Mouse (Mus musculus): ENCODE data around the gene H2afy2. TPM values are rescaled to one million over a fixed set of nuclear protein-coding genes. Genes with fewer than 3 reads are reported as not detected.
A peak's percentile ranks its signal among the peaks of the same experiment; 100 is the strongest.

Gene H2afy2
- total RNA-seq, 2 experiments from 2014 or later: 15.6 to 17.2 TPM

GRCm38 (mm10) chr10:61694870-61695670 lies 88.9 kb downstream of the H2afy2 start, which contains the start of gene Tysnd1:
Gene Tysnd1 (plus strand): TSS chr10:61695514.
- DNase-seq (ENCODE audit: extremely low spot score in 1 of 2, low spot score in 1 of 2): peak; percentile 89 to 98

GRCm38 (mm10) chr10:61693563-61693962 lies 90.4 kb downstream of the H2afy2 start:
- no peak for DNase-seq (ENCODE audit: extremely low spot score in 1 of 2, low spot score in 1 of 2)

- DNase-seq (ENCODE audit: extremely low spot score in 1 of 2, low spot score in 1 of 2): no peak
These were observed 94.5 kb downstream of the H2afy2 start for GRCm38 (mm10) chr10:61689405-61689804.

Small RNAs within 50 kb of the gene (microRNA-seq; reads per million reads assigned to microRNA genes)
- gene Mir5108: 0 reads per million in 2 experiments

Other genes with a start within 250 kb of the H2afy2 start
- gene Npffr1, start 188.7 kb downstream of the H2afy2 start, total RNA-seq (2021): 1 to 10 TPM; 4.0 to 4.8 TPM
- gene Ppa1, start 135.6 kb downstream of the H2afy2 start, total RNA-seq (2021): 100 to 1,000 TPM in 1 of 2 experiments, 10 to 100 TPM in 1; 99.5 to 110 TPM
- 100 to 1,000 TPM; 114 to 121 TPM for gene Sar1a, start 103.8 kb downstream of the H2afy2 start, total RNA-seq (2021)
- gene Tysnd1, start 88.6 kb downstream of the H2afy2 start, total RNA-seq (2021): 10 to 100 TPM; 22.9 to 27.1 TPM
- gene Aifm2, start 68.9 kb downstream of the H2afy2 start, total RNA-seq (2021): 1 to 10 TPM; 5.8 to 6.4 TPM
- 1 to 10 TPM in 1 of 2 experiments, under 1 TPM in 1; 0.77 to 1.3 TPM for gene Col13a1, start 195.0 kb upstream of the H2afy2 start, total RNA-seq (2021)

Measured in layer of hippocampus, postnatal 25 days (tissue).